Mouse (Mus musculus): ENCODE measurements around the gene Fbxl13.
A peak's percentile ranks its signal among the peaks of the same experiment; 100 is the strongest.

Gene Fbxl13

GRCm38 (mm10) chr5:21578136-21578535 lies 67.3 kb downstream of the Fbxl13 start:
- DNase-seq (ENCODE audit: extremely low spot score, low read depth, low spot score) = no peak

GRCm38 (mm10) chr5:21575210-21575550 lies 70.3 kb downstream of the Fbxl13 start:
- DNase-seq (ENCODE audit: extremely low spot score, low read depth, low spot score) = no peak

- no peak for DNase-seq (ENCODE audit: extremely low spot score, low read depth, low spot score)
These were observed 70.8 kb downstream of the Fbxl13 start for GRCm38 (mm10) chr5:21574386-21575209.

GRCm38 (mm10) chr5:21572764-21573416 lies 72.5 kb downstream of the Fbxl13 start:
- no peak for DNase-seq (ENCODE audit: extremely low spot score, low read depth, low spot score)

- DNase-seq (ENCODE audit: extremely low spot score, low read depth, low spot score) = no peak
These were observed 77.7 kb downstream of the Fbxl13 start for GRCm38 (mm10) chr5:21567784-21568183.

GRCm38 (mm10) chr5:21565392-21566065 lies 79.9 kb downstream of the Fbxl13 start:
- DNase-seq (ENCODE audit: extremely low spot score, low read depth, low spot score) = no peak

- no peak for DNase-seq (ENCODE audit: extremely low spot score, low read depth, low spot score)
These were observed 81.5 kb downstream of the Fbxl13 start for GRCm38 (mm10) chr5:21563936-21564335.

- DNase-seq (ENCODE audit: extremely low spot score, low read depth, low spot score) = no peak
These were observed 88.9 kb downstream of the Fbxl13 start for GRCm38 (mm10) chr5:21556502-21556901.

GRCm38 (mm10) chr5:21554732-21555131 lies 90.7 kb downstream of the Fbxl13 start:
- no peak for DNase-seq (ENCODE audit: extremely low spot score, low read depth, low spot score)

- DNase-seq (ENCODE audit: extremely low spot score, low read depth, low spot score) = no peak
These were observed 91.7 kb downstream of the Fbxl13 start for GRCm38 (mm10) chr5:21553685-21554084.

- DNase-seq (ENCODE audit: extremely low spot score, low read depth, low spot score) = no peak
These were observed 98.4 kb downstream of the Fbxl13 start for GRCm38 (mm10) chr5:21547005-21547404.

GRCm38 (mm10) chr5:21545786-21546185 lies 99.6 kb downstream of the Fbxl13 start:
- DNase-seq (ENCODE audit: extremely low spot score, low read depth, low spot score) = no peak

GRCm38 (mm10) chr5:21545227-21545626 lies 100.2 kb downstream of the Fbxl13 start:
- no peak for DNase-seq (ENCODE audit: extremely low spot score, low read depth, low spot score)

GRCm38 (mm10) chr5:21544821-21545220 lies 100.6 kb downstream of the Fbxl13 start:
- no peak for DNase-seq (ENCODE audit: extremely low spot score, low read depth, low spot score)

GRCm38 (mm10) chr5:21543409-21544201 lies 101.8 kb downstream of the Fbxl13 start, which contains the start of gene Lrrc17:
Gene Lrrc17 (plus strand): TSS chr5:21543559.
- DNase-seq (ENCODE audit: extremely low spot score, low read depth, low spot score) = peak; percentile 62

GRCm38 (mm10) chr5:21542226-21542625 lies 103.2 kb downstream of the Fbxl13 start:
- DNase-seq (ENCODE audit: extremely low spot score, low read depth, low spot score) = no peak

- no peak for DNase-seq (ENCODE audit: extremely low spot score, low read depth, low spot score)
These were observed 112.5 kb downstream of the Fbxl13 start for GRCm38 (mm10) chr5:21532921-21533320.

- DNase-seq (ENCODE audit: extremely low spot score, low read depth, low spot score) = no peak
These were observed 113.3 kb downstream of the Fbxl13 start for GRCm38 (mm10) chr5:21532126-21532525.

GRCm38 (mm10) chr5:21529110-21529720 lies 116.2 kb downstream of the Fbxl13 start:
- DNase-seq (ENCODE audit: extremely low spot score, low read depth, low spot score) = no peak

- DNase-seq (ENCODE audit: extremely low spot score, low read depth, low spot score) = no peak
These were observed 117.2 kb downstream of the Fbxl13 start for GRCm38 (mm10) chr5:21528068-21528842.

Measured in hindlimb bud, embryonic 11.5 days (tissue).